Mouse (Mus musculus) mouse trophoblast stem cell (cell line): ENCODE measurements around the gene Gnai2.

Experiments used
- in situ Hi-C, 2 experiments: fragments of 300-500 bp; cut with MseI, MboI; formaldehyde crosslinking; loops; 2 replicates in 1 of 2; 3 replicates in 1 of 2; pipeline ENCODE4 v1.15.1; 2025

The Gnai2 gene

DNA sequence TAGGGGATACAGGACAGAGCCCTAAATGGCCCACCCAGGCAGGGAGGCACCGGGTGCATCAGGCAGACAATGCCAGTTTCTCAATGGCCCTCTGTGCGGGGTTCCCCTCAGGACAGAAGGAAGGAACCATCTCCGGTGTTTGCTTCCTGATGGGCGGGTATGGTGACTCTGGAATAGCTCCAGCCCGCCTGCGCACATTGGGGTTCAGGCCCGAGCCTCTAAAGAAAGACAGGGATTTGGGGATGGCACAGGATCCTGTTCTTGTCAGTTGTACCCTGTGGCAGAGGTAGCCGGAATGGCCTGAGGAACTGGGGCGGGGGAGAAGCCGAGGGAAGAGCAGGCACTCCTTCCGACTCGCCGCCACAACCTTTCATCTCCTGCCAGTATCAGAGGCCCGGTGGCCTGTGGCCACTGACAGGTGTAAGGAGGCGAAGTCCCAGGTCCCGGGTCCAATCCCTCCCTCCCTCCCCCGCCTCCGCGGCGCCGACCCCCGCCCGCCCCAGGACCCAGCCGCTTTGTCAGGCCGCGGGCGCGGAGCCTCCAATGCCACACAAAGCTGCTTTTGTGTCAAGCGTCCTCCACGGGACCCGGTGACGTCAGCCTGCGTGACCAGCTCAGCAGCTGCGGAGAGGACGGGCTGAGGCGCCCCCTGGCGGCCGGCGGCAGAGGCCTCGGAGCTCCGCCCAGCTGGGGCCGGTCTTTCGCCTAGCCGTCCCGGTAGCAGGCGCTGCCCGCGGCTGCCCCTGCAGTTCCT, 22.8 kb downstream of the Gnai2 start:
- in situ Hi-C loops = no loop called here

DNA sequence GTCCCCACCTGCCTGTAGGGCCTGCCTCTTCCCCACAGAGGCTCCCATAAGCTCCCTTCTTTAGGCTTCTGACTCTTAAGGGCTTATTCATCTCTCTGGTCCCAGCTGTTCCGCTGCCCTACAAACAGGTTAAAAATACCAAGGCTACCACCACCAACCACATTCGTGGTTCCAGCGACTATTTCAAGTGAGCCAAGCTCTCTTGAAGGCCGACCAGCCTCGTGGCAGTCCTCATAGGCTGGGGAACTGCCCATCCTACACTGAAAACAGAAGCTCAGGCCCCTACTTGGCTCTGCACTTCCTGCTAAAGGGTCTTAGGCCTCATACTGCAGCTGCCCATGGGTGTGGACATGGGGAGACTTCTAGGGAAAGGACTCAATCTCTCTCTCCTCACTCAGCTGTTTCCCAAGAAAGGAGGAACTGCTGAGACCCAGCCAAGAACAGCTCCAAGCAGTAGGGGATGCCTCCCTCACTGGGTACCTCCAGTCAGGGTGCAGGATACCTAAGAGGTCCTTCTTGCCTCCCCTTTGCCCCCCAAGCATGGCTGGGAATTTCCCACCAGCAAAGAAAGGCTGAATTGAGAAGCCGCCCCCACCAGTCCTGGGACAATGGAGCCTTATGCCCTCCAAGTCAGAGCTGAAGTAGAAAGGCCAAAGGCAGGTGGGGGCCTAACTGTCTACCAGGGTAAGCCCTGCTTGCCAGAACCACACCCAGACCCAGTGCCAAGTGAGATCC, 23.5 kb downstream of the Gnai2 start:
- in situ Hi-C loops = no loop called here

DNA sequence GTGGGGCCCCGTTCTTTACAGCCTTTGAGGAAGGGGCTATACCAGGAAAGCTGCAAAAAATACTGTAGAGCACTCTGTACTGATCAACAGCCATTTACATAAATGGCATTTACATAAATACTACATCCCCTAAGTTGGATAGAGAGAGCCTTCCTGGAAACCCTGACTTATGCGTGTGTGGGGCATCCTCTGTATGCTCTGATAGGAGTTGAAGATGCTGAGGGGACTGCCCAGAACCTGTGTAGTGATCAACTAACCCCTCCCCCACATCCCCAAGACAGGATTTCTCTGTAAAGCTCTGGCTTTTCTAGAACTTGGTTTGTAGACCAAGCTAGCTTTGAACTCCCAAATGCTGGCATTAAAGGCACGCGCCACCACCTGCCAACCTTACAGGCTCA, 25.7 kb downstream of the Gnai2 start:
- in situ Hi-C loops = no loop called here

DNA sequence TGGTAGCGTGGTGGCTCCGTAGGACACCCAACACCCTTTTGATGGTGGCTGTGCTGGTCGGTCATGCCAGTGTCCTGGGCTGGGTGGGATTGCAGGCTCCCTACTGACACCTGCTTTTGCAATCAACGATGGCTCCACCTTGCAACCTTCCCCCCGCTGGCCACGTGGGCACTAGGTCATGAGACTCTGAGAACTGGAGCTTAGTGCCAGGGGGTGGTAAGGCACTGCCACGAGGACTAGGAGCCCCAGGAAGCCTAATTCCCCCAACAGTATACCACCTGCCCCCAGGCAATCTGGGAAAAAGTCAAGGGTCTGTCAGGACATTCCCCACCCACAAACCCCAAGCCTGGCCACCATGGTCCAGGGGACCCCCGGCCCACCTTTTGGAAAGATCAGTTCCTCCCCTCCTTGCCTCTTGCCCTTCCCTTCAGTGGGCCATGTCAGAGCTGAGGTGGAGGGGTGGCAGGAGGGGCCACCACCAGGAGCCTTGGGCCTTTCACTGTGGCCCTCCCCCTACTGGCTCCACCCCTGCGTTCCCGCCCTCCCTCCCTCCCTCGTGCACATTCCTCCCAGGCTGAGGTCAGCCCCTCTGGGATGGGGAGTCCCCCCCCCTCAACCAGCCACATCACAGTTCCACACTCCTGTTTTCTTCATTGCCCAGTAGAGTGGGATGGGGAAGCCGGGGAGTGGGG, 26.3 kb downstream of the Gnai2 start, which contains the start of gene Sema3b:
Sema3b (minus strand) TSS at position 489 of the 692 bp plus-strand sequence.
- in situ Hi-C loops = no loop called here

DNA sequence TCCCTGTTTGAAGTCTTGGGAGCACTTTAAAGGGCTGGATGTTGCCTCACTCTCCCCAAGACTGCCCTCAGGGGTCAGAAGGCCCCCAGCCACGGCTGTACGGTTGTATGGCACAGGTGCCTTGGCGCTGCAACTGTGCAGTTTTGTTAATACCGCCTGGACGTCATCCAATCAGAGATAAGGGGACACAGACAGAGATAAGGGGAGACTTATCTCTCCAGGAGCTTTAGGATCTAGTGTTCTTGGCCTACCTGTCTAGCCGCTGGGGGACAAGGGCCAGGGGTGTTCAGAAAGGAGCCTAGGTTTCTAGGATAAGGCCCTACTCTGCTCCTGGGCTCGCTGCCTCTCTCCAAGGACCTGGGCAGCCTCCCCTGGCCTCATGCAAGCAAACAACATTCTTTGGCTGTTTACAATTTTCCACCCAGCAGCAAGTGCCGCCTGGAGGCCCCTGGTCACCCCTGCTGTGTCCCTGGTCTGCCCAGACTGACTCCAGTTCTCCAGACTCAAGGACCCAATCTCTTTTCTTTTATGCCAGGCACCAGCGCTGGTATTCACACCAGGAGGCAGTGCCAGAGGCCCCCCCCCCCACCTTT, 27.4 kb downstream of the Gnai2 start:
- in situ Hi-C loops = no loop called here

DNA sequence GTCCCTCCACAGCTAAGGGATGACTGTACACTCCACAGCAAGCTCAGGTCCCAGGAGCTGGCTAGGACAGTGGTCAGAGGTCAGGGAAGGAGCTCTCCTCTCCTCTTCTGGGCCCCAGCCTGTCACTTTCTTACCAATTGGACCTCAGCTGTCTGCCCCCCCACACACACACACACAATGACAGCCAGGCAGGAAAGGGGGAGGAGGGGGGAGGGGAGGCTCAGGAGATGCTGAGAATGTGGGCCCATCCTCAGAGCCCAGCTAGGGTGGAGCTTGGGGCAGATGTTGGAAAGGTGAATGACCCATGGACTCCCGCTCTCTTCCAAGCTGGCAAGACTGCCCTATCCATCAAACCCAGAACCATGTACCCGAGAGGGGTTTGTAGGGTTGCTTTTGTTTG, 28.1 kb downstream of the Gnai2 start:
- in situ Hi-C loops = no loop called here

DNA sequence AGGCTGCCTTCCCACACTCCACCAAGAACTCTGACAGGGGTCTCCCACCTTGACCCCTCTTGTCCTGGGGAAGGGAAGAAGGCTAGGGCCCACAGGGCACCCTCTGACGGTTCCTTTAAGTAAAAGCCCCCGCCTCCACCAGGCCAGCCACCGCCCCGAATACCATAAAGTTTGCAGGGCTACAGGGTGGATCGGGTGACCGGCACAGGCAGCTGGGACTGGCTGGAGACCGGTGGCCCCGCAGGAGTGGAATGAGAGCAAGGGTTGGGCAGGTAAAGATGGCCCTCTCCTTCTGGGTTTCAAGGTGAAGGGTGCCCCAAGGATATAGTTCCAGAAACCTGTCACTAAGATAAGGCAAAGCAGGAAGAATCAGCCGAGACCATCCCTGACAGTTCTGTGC, 28.6 kb downstream of the Gnai2 start:
- in situ Hi-C loops = no loop called here

DNA sequence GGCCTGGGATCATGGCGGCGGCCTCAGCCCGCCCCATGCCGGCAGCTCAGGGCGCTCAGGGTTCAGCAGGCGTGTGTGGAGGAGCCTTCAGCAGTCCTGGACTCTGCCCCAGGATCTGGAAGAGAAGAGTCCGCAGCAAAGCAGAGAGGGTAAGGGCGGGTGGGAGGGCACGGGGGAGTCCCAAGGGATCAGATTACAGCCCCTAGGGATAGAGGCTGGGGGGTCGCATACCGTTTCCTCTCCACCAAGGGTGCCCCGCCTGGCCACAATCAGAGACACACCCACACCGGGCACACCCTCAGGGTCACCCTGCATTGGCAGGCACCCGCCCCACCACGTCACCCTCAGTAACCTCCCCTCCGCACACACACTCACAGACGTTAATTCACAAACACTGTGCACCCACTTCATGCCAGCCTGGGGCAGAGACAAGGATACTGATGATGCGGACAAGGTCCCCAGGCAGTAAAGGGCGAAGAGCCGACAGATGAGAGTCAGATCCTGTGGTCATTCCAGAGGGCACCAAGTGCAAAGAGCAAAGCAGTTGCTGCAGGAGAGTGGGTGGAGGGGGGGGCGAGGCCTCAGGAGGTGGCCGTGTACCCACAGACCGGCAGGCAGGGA, 30.0 kb downstream of the Gnai2 start:
- in situ Hi-C loops = no loop called here

DNA sequence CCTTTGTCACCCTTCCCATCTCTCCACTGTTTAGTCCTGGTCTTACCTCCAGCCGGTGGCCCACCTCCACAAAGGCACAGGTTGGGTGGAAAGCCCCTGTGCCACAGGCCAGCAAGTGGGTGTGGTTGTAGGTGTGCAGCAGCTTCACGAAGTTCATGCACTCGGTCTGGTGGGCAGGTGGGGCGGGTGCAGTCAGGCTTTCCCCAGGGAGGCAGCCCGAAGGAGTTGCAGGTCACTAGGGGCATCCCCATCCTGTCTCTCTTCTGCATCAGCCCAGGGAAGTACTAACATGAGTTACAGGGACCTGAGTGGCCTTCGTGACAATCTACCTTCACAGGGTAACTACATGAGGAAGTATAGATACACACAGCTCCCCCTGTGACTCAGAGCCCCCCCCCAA, 31.9 kb downstream of the Gnai2 start:
- in situ Hi-C loops = no loop called here

DNA sequence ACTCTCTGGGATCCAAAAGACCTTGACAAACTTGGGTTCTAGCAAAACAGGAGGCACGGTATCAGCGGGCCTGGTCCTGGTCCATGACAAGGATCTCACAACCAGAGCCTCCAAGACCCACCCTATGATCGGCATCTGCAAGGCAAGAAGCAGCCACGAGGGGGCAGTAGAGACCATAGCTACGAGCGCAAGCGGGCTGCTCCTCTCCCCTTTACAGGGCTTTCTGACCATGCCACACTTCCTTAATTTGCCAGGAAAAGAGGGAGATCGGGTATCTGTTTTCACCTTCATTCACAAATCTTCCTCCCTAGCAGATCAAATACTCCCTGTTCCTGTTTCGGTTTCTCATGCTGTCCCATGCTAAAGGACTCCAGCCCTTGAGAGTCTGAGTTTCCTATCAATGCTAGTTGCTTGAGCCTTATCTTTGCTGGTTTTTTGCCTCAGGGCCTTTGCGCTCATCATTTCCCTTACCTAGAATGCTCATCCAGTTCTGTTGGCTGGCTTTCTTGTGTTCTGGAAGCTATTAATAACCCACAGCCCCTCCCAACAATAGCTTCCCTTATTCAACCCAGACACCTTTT, 33.0 kb downstream of the Gnai2 start:
- in situ Hi-C loops = no loop called here

DNA sequence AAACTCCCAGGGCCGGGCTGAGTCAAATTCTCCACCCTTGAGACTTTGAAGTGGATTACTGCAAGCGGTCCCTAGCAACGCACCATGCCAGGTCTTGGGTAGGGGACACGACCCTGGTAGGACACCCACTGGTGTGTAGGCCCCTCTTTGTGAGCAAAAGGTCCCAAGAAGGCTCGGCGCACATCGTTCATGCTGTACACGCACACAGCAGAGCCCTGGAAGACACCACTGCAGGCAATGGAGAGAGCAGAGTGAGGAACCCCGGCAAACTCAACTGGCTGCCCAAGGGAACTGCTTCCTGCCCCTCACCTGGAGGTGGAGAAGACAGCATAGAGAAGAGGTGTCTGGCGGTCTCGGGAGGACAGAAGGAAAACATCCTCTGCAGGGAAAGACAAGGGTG, 33.9 kb downstream of the Gnai2 start:
- in situ Hi-C loops = no loop called here

DNA sequence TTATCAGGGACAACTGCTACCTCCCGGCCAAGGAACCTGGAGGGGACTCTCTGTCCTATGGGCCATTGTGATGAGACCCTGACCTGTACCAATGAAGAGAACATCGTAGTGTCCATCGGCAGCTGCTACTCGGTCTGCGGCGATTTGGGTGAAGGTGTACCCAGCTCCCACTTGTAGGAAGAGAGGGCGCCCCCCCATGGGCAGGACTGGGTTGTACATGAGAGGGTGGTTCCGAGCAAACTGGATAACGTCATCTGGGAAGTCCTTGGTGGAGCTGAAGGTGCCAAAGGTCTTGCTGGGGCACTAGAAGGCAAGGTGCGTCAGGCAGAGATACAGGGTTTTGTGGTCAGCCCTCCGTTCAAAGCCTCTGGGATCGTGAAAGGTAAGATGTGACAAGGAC, 34.4 kb downstream of the Gnai2 start:
- in situ Hi-C loops = no loop called here

DNA sequence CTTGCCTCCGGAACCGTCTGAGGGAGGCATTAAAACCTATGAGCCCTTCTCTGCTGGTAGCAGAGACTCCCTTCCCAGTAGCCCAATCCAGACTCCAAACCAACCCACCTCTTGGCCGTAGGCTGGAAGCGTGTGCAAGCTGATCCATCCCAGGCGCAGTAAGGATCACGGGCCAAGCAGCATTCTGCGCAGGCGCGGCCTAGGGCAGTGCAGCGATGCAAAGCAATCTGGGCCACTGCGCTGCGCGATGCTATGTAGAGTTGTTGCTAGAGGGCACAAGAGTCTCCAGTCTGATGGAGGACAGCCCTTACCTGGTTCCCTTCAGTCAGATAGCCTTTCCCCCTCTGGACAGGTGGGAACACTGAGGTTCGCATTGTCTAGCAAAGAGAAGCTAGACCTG, 35.3 kb downstream of the Gnai2 start:
- in situ Hi-C loops = no loop called here

DNA sequence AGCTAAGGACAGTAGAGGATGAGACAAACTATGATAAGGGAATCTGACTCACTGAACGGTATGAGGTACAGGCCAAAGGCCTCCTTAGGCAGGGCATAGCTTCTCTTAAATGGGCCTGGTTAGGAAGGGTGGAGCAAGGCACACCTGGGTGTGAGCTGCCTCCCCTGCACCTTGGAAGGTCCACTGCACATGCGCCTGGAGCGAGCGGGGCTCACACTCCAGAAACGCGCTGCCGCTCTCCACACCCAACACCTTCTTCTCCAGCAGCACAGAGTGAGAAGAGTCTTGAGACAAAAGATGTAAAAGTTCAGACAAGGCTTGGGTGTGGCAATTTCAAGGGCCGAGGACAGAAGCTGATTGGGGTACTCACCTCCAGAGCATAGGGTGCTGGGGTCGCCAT, 35.7 kb downstream of the Gnai2 start:
- in situ Hi-C loops = no loop called here

DNA sequence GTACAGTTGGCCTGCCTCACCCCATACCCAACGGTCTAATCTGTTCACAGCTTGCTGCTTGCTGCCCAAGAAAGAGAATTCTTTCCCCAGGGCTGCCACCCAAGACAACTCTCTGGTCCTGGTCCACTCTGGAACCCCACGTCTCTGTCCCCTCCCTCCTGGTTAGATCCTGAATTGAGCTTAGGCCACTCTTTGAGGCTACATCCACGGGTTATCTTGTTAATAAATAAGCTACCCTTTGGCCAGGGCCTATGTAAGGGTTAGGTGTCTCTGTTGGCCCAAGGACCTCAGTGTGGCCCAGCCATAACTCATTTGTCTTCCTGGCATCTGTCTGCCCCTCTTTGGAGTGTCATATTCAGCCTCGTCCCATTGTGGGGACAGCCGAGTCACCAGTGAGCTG, 36.8 kb downstream of the Gnai2 start:
- in situ Hi-C loops = no loop called here

DNA sequence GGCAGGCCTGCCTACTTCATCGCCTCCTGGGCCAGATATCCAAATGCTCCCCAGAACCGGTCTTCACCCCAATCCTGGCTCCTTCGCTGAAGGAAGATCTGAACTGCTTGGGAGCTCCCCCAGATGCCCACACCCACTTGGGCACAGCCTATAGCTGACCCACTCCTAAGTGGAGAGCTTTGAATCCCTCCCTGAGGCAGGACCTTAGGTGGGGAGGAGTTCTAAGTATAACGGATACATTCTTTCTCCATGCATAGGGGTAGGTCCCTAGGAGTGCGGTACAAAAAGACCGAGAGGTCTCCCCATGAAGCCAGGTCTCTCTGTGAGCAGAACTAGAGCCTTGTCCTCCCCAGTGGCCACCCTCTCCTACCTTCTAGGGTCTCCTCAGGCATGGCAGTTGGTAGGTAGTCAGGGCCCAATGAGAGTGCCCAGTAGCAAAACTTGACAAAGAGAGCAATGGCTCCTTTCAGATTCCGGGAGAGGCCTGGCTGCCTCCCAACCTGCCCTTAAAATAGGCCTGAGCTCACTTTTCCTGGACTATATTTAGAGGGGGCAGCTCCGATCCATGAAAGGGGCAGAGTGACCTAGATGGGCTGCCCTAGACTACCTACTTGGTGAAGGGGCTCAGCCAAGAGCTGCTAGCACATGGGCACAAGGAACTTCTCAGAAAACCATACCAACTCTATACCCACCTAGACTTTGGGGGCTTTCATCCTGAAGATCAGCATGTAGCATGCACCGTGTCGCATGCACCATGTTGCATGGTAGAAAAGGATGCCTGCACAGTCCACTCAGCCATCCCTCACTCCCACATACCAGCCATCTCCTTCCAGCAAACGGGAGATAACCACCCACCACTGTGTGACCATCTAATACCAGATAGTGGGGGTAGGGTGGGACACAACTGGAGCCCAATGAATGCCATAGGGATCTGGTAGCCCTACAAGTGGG, 38.3 kb downstream of the Gnai2 start:
- in situ Hi-C loops = no loop called here

DNA sequence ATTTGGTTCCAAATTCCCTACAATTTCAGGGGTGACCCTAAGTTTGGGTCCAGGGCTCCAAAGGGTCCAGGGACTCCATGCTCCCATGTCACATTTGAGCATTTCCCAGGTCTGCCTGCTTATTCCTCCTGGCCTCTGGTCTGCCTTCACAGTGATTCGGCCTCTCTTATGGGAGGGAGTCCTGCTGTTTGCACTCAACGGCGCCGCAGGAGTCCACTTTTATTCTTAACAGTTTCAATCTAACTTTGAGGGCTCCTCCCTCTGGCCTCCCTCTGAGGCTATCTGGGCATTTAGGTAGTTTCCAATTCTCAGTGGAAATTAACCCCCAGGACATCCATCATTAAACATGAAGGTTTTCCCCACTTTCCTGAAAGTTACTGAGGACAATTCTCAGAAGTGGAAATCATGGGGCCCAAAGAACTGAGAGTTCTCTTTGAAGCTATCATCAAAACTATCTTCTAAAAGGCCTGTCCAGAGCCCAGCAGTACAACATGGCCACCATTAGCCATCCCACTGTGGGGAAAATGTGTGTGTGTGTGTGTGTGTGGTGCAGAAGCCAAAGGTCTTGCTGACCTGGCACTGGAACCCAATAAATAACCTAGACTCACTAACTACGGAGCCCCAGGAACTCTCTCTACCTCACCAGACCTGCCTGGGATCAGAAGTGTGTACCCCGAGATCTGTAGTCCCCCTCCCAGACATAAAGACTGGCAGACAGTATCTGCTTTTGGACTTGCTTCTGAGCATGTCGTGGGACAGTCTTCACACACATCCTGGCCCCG, 40.7 kb downstream of the Gnai2 start:
- in situ Hi-C loops = no loop called here

DNA sequence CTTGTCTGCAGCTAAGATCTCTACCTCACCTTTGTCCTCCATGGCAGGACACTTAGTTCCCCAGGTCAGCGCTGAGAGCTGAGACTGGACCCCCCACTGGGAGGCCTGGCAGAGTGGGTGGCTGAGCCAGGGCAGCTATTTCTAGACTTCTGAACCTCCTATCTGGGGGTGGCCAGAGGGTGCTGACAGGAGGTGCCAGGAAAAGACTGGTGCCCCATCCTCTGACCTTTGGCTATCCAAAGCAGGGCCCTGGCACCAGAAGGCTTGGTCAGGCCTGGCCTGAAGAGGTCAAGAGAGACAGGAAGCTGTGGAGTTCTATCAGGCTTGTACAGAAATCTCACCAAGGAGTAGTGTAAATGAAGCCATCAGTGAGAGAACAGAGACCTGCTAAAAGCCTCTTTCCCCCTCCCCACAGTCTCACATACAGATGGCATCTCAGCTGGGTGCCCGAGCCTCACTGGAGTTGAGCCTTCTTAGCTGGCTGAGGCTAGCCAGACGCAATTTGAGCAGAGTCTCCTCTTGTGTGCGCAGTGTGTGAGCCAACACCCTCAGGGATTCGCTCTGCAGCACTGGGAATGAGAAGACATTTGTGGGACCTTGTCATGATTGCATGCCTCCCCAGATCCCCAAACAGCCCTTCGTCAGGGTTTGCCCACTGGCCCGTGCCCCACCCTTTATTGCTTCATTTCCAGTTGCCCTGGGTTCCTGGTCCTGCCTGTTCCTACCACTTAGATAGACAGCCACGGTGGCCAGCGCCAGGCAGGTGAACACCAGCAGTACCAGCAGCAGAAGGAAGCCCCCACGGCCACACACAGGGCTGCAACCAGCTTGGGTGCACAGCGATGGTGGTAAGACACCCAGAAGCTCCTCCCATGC, 41.8 kb downstream of the Gnai2 start:
- in situ Hi-C loops = no loop called here

DNA sequence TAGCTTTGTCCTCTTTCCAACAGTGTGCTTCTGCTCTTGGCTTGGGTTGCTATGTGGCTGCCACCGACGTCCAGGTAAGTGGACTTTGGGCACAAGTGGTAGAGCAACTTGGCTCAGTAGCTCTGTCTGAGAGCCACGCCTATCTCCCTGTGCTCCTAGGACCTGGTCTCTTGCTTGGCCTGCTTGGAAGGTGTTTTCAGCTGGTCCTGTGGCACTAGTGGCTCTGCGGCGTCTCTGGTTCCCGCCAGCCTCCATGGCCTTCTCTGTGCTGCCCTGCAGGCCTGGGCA, 44.5 kb downstream of the Gnai2 start:
- in situ Hi-C loops = no loop called here
